Mouse (Mus musculus) sigmoid colon, adult 10 weeks (tissue): ENCODE measurements around the gene Gm13287. TPM values are rescaled to one million over a fixed set of nuclear protein-coding genes. Genes with fewer than 3 reads are reported as not detected.

Source experiments
- polyA plus RNA-seq: library from polyadenylated mRNA; stranded (reverse); fragments of 350-450 nt; fragmentation: Illumina TruSeq; extraction: RNeasy Lipid Tissue Mini Kit (QIAGEN cat#74804); gene quantifications from one replicate; pipeline ENCODE4 v1.2.3, GENCODE M21; 2014; ENCODE audit warnings: low read depth, low replicate concordance

Gm13287 gene
- not detected for polyA plus RNA-seq

GRCm38 (mm10) chr4:88802954-88803353 lies at the start of gene Gm13287:
TSS of gene Gm13287 (plus strand) at chr4:88803254.

GRCm38 (mm10) chr4:88754818-88755340 lies 48.2 kb upstream of the Gm13287 start, which contains the start of gene Gm13271:
TSS of gene Gm13271 (plus strand) at chr4:88754868.

GRCm38 (mm10) chr4:88759610-88760268 lies 43.3 kb upstream of the Gm13287 start, which contains the start of gene Gm13283:
TSS of gene Gm13283 (plus strand) at chr4:88760119.

GRCm38 (mm10) chr4:88773534-88773933 lies 29.5 kb upstream of the Gm13287 start, which contains the start of gene Gm13290:
TSS of gene Gm13290 (plus strand) at chr4:88773834.

GRCm38 (mm10) chr4:88776622-88777021 lies 26.4 kb upstream of the Gm13287 start, which contains the start of gene Gm13289:
TSS of gene Gm13289 (plus strand) at chr4:88776922.

GRCm38 (mm10) chr4:88779550-88779949 lies 23.5 kb upstream of the Gm13287 start, which contains the start of gene Gm13272:
TSS of gene Gm13272 (plus strand) at chr4:88779850.

GRCm38 (mm10) chr4:88781831-88782230 lies 21.2 kb upstream of the Gm13287 start, which contains the start of gene Ifnz:
TSS of gene Ifnz (plus strand) at chr4:88782131.

GRCm38 (mm10) chr4:88785409-88785808 lies 17.6 kb upstream of the Gm13287 start, which contains the start of gene Gm13276:
TSS of gene Gm13276 (plus strand) at chr4:88785709.

GRCm38 (mm10) chr4:88788402-88788801 lies 14.7 kb upstream of the Gm13287 start, which contains the start of gene Gm13277:
TSS of gene Gm13277 (plus strand) at chr4:88788632.

GRCm38 (mm10) chr4:88791250-88791649 lies 11.8 kb upstream of the Gm13287 start, which contains the start of gene Gm13278:
TSS of gene Gm13278 (plus strand) at chr4:88791550.

GRCm38 (mm10) chr4:88793936-88794675 lies 8.9 kb upstream of the Gm13287 start, which contains the start of gene Gm13275:
TSS of gene Gm13275 (plus strand) at chr4:88794487.

GRCm38 (mm10) chr4:88797097-88797496 lies 6.0 kb upstream of the Gm13287 start, which contains the start of gene Gm13279:
TSS of gene Gm13279 (plus strand) at chr4:88797397.

GRCm38 (mm10) chr4:88799365-88799764 lies 3.7 kb upstream of the Gm13287 start, which contains the start of gene Gm13285:
TSS of gene Gm13285 (plus strand) at chr4:88799665.

GRCm38 (mm10) chr4:88805231-88805630 lies 2.2 kb downstream of the Gm13287 start, which contains the start of gene Gm13288:
TSS of gene Gm13288 (plus strand) at chr4:88805531.

GRCm38 (mm10) chr4:88815928-88816327 lies 12.9 kb downstream of the Gm13287 start, which contains the start of gene Ifna7:
TSS of gene Ifna7 (plus strand) at chr4:88816228.

GRCm38 (mm10) chr4:88819659-88820058 lies 16.6 kb downstream of the Gm13287 start, which contains the start of gene Ifna11:
TSS of gene Ifna11 (plus strand) at chr4:88819959.

GRCm38 (mm10) chr4:88827116-88827515 lies 24.1 kb downstream of the Gm13287 start, which contains the start of gene Ifna6:
TSS of gene Ifna6 (plus strand) at chr4:88827416.

GRCm38 (mm10) chr4:88835225-88835624 lies 32.2 kb downstream of the Gm13287 start, which contains the start of gene Ifna5:
TSS of gene Ifna5 (plus strand) at chr4:88835525.

GRCm38 (mm10) chr4:88841438-88841911 lies 38.4 kb downstream of the Gm13287 start, which contains the start of gene Ifna4:
TSS of gene Ifna4 (plus strand) at chr4:88841861.

GRCm38 (mm10) chr4:88849698-88850097 lies 46.6 kb downstream of the Gm13287 start, which contains the start of gene Ifna1:
TSS of gene Ifna1 (plus strand) at chr4:88850087.

